Mouse (Mus musculus) left cerebral cortex, adult 9 months (tissue): ENCODE data around the gene Tbc1d5.
"Not testable (repeated sequence)": the region's sequence is repeated elsewhere in the genome, so short reads cannot be mapped to it uniquely, and the experiment has no call there.

Experiments
- DNase-seq, 2 experiments: peaks; one replicate each; pipeline ENCODE4 v3.0.0; 2022; ENCODE audit warnings: low spot score in 2 of 2

Gene Tbc1d5

DNA sequence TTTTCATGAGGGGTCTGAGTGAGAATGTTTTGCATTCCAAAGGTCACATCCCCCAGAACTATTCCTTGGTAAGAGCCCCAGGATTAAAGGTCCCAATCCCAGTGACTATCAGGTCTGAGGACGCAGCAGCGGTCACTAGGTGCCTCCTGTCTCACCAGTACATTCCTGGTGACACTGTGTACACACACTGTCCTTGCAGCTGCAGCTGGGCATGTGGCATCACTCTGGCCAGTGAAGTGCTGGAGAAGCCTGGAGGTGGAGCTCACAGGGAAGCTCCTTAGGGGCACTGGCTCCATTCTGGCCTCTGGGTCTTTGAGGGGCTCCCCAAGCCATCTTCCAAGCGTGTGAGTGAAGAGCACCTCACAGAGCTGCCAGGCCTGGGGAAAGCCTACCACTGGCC is 427.2 kb downstream of the Tbc1d5 start:
- no peak for DNase-seq

DNA sequence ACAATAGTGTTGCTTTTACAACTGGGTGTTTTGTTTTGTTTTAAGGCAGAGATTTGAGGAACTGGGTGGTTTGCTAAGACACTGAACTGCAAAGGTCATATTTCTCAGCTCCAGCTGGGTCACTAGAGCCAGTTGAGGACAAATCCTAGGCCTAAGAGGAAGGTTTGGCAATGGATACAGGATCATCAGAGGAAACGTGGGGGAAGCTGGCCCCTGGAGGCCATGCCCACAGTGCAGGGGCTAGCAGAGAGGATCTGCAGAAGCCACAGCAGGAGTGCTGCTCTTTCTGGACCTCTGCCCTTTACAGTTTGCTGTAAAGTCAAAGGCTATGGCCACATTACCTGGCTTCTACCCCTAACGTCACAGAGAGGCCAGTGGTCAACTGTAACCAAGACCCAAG is 428.3 kb downstream of the Tbc1d5 start:
- no peak for DNase-seq

GRCm38 (mm10) chr17:50741386-50741785 is 437.8 kb downstream of the Tbc1d5 start:
- no peak for DNase-seq

DNA sequence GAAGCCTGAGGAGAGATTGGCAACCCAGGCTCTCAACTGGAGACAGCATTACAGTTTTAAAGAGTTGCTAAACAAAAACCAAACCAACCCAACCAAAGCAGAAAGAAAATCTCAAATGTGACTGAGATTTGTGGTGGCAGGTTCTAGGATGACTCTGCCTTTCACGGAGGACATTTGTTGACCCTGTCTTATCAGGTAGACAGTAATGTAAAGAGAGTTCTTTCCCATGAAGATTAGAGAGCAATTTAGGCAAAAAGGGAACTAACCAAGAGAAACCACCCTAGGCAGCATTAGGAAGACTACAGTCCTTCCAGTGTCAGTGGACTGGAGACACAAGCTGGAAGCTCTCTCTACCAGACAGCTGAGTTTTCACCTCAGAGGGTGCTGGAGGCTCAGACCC is 438.3 kb downstream of the Tbc1d5 start:
- no peak for DNase-seq

GRCm38 (mm10) chr17:50738476-50738875 is 440.7 kb downstream of the Tbc1d5 start:
- DNase-seq, result no peak

- DNase-seq, result no peak
These were observed 442.1 kb downstream of the Tbc1d5 start for GRCm38 (mm10) chr17:50737068-50737467.

- DNase-seq, result no peak
These were observed 443.1 kb downstream of the Tbc1d5 start for GRCm38 (mm10) chr17:50735955-50736533.

DNA sequence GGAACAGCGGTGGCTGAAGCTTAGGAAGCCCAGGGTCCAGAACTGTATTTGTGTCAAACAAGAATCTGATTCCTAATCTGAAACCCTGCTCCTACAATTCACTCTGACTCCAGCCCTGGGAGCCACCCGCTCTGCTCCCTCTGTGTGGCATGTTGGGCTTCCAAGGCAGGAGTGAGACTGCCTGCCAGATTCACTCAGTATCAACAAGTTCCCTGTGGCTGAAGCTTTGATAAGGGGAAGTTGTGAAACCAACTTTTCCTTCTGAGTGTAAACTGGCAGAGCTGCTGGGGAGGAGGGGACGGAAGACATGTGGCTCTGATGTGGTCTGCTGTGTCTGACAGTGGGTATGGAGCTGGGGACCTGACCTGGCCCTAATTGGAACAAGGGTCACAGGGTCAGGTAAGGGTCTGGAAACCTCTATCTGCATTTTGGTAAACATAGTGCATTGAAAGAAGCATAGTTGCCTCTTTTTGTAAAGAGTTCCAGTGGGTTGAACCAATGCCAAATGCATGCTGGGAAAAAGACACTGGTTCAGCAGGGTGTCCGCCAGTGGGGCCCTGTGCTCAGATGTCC is 443.7 kb downstream of the Tbc1d5 start:
- DNase-seq, result no peak

DNA sequence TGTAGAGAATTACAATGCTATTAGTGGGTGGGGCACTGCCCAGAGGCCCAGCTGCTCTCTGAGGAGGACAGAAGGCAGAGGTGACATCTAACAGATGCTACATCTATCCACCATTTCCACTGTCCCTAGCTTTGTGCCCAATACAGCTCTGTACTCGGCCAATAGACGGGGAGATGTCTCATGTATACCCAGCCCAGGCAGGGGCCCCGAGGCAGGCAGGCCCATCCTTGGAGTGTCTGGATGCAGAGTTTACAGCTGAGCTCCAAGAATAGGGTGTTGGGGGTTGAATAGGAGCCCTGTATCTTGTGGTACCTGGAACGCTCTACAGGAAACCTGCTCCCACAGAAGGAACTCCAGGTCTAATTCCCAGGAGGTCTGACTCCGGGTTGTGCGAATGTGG is 444.4 kb downstream of the Tbc1d5 start:
- DNase-seq, result no peak

DNA sequence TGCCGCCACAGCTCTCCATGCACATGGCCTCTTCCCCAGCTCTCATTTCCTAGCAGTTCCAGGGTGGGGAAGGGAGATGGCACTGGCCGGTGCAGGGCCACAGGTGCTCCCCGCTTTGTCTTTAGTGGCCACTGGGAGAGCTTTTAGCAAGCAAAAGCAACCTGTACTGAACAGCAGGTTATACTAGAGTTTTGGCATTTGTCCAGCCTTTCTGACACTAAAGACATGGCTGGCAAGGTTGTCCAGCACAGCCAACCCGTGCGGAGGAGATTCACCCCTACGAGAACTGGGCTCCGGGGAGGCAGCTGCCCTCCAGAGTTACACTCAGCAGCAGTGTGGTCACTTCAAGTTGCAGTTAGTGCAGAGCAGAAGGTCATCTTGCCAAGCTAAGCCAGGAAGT is 445.8 kb downstream of the Tbc1d5 start:
- DNase-seq, result no peak

DNA sequence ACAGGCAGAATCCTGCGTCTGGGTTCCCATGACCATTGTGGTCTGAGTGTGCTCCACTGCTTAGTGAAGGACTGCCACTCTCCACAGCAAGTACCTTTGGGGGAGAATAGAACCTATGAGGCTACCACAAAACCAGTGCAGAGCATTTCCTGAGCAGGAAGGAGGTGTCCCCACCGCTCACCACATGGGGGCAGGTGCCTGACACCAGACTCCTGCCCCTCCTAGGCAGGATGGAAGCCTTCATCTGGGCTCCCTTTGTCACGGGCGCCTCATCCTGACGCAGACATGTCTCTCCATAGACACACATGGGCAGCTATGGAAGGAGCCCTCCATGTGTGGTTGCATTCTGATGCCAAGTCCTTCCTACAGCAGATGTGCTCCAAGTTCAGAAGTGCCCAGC is 447.3 kb downstream of the Tbc1d5 start:
- no peak for DNase-seq

DNA sequence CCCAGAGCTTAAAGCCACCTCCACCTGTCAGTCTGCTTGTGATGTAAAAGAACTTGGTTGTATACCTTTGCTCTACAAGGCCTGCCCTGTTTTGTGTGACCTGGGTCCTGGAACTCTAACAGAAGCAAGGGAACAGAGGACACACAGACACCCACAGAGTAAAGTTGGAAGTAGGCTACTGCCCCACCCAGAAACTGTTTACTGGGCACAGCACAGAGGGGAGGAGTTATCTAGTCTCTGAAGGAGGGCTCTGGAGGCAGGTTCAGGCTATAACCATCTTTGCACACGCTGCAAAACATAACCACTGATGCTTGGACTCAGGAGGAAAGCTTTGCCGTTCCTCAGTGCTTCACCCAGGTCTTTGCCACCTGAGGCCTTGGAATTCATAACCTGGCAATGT is 448.3 kb downstream of the Tbc1d5 start:
- DNase-seq, result no peak

GRCm38 (mm10) chr17:50729577-50729976 is 449.6 kb downstream of the Tbc1d5 start:
- DNase-seq, result no peak

- no peak for DNase-seq
These were observed 450.1 kb downstream of the Tbc1d5 start for GRCm38 (mm10) chr17:50729031-50729430.

DNA sequence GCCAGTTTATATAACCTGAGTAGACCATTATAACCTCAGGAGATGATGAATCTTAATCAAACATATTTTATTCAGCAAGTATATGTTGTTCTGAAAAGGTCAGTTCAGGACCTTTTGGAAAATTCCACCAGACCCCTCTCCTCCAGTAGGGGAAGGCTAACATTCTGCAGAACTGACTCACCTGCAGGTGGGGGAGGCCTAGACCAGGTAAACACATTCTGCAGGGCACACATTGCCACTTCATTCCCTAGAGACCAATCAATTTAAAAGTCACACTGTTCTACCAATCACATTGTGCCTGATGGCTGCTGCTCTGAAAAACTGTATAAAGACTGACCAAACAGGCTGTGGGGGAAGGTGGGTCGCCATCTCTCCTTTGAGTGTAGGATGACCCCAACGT is 452.9 kb downstream of the Tbc1d5 start:
- DNase-seq, result no peak

GRCm38 (mm10) chr17:50724376-50724775 is 454.8 kb downstream of the Tbc1d5 start:
- no peak for DNase-seq

DNA sequence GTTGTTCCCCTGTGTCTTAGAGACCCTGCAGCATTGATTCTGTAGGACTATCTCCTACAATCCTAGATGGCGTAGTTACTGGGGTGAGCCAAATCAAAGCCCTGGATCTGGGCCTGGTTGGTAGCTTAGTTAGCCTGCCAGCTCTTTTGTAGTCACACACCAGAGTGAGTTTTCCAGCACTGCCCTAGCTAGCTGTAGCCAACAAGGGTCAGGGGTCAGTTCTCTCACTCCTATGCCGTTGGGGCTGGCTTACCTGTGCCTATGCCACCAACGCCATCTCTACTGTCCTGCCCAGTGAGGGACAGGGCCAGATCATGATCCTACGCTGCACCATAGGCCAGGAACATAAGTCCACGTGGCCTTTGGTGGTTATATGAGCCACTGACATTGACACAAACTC is 461.6 kb downstream of the Tbc1d5 start:
- no peak for DNase-seq

DNA sequence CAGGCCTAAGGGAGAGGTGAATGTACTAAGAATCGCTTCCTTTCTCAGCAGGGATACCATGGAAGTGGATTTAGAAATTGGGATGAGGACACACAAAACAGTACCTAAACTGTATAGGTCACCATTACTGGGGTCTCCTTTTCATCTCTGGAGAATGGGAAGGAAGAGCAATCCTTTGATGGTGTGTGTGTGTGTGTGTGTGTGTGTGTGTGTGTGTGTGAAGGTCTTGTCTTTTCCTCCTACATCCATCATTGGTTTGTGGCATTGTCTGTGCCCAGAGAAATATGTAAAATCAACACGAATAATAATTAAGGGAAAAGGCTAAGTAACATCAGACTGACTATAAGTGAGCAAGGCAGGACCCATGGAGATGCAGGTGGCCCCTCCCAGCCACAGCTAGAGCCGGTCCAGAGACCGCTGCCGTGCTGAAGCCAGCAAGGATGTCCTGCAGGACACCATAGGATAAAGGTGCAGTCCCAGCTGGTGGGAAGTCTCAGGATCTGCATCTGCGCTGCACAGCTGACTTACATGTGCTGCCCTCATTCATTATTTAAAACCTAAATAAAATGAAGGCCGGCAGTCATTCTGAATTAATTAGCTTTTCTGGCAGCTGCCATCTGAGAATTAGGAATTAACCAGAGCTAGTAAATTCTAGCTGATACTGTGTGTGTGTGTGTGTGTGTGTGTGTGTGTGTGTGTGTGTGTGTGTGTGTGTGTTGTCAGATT is 468.5 kb downstream of the Tbc1d5 start:
- DNase-seq, result no peak

- not testable (repeated sequence) for DNase-seq
These were observed 480.7 kb downstream of the Tbc1d5 start for GRCm38 (mm10) chr17:50698410-50698809.

DNA sequence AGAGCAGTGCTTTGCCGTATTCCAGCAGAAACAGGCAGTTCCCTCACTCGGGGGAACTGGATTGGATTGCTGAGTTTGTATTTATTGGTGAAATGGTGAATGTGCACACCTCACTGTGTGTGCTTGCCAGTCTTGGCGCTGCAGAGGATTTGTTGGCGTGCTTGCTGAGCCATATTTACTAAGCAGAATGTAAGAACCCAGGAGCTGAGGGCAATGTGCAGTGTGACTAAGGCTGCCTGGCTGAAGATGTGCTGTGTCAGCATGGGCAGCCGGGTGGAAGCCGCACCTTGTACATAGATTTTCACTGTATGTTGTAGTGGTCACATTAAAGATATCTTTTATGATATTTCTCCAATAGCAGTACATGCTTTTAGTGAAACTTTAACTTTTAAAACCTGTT is 491.0 kb downstream of the Tbc1d5 start:
- DNase-seq, result no peak

GRCm38 (mm10) chr17:50687670-50688069 is 491.5 kb downstream of the Tbc1d5 start:
- DNase-seq, result no peak

DNA sequence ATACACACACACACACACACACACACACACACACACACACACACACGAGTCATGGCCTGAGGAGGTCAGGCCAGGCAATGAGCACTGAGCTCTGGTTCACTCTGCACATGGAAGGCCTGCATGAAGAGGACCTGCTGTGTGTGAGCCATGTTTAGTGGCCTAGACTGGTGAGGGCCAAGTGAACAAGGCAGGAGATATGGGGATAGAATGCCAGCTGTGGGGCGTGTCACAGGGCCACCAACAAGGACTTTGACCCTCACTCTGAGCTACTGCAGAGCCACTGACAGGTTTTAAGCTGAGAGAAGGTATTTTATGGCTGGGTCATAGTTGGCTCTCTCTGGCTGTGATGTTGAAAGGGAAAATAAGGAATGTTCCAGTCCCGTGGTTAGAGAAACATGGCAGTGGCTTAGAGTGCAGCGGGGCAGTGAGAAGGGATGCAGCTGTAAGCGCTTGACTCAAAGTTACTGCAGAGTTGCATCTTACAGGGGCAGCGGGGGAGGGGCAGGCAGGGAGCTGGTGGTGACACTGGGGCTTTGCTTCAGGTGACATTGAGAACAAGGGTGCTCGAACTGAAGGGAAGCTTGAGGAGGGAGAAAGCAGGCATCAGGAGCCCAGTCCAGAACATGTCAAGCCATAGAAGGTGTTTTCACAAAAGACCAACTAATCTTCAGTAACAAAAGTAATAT is 494.0 kb downstream of the Tbc1d5 start:
- peak in 1 of 2 experiments; percentile 2 for DNase-seq
